Mouse (Mus musculus) frontal cortex, postnatal 25 days (tissue): ENCODE results near the gene Cd300a.

Experiments
- DNase-seq, 2 experiments: peaks; one replicate each; pipeline ENCODE4 v3.0.0; 2022; ENCODE audit warnings: low spot score in 2 of 2

Gene Cd300a

DNA sequence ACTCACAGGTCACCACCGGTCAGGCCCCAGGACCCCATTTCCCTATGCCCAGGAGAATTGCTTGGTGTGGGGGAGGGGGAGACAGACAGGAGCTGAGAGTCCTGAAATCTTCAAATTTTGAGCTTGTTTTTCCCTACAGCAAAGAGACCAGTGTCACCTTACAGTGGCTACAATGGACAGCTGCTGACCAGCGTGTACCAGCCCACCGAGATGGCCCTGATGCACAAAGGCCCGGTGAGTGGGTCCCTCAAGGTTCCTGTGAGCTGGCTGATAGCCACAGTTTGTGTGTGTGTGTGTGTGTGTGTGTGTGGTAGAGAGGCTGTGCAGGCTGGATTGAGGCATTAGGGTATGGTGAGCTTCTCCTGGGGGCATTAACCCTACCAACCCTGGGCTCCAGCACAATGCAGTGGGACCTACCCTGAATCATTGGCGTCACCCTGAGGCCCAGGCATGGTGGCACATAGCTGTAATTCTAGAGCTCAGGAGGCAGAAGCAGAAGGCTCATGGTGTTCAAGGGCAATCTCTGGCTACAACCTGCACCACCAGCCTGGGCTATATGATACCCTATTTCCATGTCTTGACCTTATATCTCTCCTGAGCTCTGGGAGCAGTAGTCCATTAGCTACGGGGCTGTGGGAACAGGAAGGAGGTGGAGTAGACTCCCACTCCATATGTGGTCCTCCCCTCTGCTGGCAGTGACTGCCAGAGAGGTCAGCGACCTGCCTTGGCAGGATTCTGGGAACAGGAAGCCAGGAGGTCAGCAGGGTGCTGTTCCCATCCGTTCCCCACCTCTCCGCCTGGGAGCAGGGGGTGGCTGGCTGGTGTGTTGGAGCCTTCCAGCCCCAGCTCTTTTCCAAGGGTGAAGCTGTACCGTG is 23.1 kb upstream of the Cd300a start:
- DNase-seq, result no peak

DNA sequence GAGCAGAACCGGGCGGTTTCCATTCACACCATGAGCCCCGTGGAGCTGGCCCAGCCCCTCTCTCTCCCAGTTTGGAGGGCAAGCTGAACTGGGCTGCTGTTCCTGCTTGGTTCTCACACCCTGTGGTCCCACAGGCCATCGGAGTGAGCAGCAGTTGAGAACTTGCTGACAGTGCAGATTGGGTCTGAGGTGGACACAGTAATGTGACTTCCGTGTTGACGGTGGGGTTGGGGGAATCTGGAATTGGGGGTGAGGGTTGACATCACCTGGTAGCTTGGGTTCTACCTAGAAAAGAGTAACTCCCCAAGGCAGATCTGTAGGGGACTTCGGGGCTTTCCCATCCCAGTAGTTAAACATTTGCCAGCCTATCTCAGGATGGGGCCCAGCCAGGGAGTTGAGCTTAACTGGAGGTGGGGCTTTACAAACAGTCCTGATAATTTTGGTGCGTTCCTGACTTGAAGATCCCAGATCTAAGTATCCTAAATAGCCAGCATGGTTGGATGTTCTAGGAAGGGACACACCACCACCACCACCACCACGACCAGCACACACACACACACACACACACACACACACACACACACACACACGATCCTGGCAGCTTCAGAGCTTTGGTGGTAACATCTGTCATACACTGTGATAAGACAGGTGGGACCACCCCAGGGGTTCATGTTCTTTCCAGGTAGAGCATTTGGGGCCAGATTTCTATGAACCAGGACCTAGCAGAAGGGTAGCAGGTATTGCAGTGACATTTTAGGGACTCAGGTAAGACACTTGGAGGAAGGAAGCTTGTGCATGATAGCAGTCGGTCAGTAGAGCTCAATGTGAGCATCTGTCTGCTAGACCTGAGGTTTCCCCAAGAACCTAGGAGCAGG is 22.2 kb upstream of the Cd300a start:
- no peak for DNase-seq

DNA sequence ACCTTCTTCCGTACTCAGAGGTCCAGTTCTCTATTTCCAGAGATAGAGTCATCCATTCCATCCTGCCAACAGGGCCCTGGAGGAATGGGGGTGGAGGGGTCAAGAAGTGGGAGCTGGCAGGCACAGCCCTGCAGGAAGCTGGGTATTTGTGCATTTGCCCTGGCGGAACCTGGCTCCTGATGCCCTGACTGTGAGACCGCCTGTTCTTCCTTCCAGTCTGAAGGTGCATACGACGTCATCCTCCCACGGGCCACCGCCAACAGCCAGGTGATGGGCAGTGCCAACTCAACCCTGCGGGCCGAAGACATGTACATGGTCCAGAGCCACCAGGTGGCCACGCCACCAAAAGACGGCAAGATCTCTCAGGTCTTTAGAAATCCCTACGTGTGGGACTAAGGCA is 21.6 kb upstream of the Cd300a start:
- no peak for DNase-seq

DNA sequence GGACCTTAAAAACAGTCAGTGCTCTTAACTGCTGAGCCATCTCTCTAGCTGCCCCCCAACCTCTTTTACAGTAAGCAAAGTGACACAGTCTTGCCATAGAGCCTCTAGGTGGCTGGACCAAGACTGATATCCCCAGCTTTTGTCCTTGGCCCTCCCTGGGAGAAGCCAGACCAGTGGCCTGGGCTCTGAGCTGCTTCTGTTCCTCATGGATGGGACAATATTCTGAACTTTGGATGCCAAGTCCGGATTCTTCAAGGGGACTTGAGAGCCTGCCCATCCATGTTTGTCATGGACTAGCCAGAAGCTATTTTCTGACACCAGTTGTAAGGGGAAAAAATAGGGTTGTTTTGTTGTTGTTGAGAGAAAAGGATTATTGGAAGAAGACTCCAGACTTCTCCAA is 20.1 kb upstream of the Cd300a start:
- no peak for DNase-seq

DNA sequence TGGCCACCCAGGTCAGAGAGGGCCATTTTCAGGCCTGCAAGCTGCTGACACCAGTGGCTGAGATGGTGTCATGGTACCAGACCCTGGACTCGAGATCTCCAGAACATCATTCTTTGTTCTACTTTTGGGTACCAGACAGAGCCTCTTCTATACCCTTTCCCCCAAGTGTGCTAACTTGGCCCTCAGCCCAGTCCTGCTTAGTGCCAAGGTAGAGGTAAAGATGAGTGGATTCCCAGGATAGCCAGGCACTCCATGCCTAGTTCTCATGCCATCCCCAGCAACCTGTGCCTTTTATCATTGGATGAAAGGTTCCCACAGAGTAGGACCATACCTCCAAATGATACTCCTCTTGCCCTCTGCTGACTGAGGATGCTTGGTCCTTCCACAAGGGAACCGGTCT is 18.3 kb upstream of the Cd300a start:
- no peak for DNase-seq

DNA sequence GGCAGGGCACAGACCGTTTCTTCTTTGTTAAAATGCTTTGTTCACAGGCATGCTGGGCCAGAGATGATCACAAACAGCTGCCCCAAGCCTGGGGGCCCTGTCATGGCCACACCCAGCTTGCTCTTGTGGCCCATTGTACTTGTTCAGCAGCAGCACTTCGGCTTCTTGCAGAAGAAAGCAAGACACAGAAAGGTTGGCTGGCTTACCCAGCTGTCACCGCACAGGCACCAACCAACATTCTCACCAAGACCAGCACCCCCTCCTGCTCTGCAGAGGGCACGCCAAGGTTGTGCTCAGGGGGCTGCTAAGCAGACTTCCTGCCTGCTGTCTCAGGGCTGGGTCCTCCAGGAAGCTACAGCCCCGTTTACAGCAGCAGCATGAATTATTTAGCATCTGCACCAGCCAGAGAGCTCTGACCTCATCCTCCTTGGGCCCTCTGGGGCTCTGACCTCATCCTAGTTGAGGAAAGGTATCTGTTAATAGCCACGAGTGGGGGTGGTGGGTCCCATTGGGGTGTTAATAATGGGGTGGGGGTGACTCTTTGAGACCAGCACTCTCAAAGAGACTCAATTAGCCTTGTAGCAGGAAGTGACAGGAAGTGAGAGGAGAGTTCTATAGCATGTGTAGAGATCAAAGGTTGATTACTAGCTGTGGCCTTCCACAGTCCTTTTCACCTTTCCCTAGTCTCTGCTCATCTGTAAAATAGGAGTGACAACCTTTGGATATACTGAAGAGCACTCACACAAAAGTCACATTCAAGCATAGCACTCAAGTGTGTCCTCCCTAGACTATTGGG is 16.6 kb upstream of the Cd300a start:
- no peak for DNase-seq

DNA sequence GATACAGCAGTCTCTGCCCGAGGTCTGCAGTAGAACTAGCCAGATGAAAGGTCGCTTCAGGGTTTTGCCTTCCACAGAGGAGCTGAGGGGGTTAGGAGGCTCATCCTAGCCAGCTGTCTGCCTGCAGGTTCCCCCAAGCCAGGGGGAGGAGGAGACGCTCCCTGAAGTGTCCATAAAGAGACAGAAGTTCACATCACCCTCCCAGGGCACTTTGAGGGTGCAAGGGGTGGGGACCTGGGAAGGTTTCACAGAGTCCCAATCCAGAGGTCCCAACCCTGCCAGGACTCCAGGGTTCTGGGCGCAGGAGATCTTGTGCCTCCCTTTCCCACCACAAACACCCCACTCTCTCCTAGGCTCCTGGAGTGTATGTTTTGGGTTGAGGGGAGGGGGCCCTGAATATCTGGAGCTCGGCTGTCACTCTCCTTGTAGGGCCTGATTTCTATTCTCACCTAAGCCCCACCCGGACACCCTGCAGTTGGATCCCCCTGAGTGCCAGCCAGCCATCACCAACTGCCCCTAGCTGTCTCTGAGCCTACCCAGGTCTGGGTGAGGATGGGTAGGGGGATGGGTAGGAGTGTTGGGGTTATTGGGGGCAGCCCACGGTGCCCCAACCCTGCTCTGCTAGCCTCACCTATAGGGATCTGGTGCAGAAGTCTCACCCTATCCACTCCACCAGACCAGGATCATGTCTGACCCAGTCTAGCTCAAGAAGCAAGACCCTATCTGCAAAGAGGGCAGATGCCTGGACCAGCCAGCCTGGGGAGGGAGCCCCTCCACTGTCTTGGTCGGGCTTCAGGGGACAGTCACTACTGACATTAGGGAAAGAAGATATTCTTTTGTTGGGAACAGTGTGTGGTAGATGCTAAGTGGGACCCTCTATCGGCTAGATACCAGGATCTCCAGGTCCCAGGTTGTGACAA is 15.4 kb upstream of the Cd300a start:
- no peak for DNase-seq

DNA sequence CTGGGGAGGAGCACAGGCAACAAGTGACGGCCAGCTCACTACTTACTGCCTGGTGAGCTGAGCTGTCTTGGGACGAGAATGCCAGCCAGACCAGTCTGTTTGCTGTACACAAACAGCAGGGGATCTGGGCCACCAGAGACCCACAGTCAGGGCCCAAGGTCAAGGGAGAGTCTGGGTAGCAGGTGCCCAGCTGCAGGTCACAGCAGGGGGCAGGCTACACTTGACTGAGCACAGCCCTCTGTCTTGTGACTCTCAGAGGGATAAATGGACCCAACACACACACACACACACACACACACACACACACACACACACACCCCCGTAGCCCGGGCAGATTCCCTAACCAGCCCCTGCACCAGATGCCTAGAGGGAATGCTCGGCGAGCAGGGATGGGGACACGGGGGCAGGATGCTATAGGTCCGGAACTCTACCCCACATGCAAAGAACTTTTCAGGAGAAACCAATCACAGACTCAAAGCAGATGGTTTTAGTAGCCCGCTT is 14.5 kb upstream of the Cd300a start:
- DNase-seq, result no peak

DNA sequence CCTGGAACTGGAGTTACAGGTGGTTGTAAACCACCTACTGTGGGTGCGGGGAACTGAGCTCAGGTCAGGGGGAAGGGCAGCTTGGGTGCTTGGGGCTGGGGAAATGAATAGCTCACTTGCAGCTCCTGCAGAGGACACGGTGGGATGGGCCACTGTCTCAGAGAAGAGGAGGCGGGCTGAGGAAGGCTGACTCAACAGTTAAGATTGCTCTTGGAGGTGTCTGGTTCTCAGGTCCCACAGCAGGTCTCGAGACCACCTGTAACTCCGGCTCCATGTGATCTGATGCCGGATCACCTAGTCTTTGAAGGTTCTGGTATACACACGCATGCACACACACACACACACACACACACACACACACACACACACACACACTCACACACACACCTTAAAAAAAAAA is 13.7 kb upstream of the Cd300a start:
- no peak for DNase-seq

DNA sequence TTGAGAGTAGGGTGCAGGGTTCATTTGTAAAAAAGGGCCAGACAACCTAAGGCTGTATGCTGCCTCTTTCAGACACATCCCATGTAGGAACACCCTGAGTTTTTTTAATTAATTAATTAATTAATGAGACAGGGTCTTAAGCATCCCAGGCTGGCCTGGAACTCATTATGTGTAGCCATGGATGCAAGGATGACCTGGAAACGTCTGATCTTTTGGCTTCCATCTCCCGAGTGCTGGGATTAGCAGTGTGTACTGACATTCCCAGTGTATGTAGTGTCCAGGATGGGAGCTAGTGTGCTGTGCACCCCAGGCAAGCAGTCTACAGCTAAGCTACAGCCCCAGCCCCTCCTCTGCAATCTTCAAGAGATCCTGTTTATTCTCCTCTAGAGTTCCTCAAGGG is 13.2 kb upstream of the Cd300a start:
- no peak for DNase-seq

DNA sequence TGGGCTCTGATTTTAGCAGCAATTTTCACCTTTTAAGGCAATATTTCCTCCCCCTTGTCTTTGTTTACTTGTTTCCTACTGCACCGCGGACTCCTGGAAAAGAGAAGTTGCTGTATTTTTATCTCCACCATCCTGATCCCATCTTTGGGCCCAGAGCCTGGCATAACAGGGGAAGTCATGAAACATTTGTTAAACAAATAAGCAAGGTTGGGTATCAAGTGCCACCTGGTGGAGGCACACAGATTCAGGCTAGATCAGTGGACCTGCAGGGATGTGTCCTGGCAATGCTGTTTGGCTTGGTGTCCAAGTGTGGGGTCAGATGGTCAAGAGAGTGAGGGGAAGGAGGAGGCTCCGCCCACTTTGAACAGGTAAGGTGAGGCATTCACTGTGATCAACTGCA is 12.7 kb upstream of the Cd300a start:
- DNase-seq, result peak in 1 of 2 experiments; percentile 41

DNA sequence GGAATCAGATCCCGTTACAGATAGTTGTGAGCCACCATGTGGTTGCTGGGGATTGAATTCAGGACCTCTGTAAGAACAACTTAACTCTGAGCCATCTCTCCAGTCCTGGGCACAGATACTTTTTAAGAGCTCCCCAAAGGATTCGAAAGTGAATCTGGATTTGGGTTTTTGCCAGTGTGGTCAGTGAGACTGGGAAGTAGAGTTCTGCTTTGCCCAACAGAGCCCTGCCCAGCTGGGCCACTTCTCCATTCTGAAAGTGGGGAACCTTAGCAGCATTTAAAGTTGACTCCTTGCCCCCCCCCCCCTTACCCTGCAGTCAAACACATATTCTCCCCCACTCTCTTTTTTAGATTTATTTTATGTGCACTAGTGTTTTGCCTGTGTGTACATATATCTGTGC is 10.2 kb upstream of the Cd300a start:
- DNase-seq, result no peak

DNA sequence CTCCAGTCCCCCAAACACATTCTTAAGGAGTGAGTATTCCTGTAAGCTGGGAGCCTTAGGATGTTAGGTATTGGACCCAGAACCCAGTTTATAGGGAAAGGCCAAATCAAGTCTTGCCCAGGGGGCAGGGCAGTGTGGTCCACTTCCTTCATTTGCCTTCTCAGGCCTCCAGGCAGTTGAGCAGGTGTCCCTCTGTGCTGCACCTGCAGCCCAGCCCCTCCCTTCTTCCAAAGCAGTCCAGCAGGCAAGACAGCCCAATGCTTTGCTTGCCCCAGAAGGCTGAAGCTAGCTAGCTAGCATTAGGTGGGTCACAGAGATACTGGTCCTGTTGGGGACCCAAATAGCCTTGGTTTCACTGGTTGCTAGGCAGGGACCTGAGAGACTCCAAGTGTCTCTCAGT is 9.7 kb upstream of the Cd300a start:
- no peak for DNase-seq

DNA sequence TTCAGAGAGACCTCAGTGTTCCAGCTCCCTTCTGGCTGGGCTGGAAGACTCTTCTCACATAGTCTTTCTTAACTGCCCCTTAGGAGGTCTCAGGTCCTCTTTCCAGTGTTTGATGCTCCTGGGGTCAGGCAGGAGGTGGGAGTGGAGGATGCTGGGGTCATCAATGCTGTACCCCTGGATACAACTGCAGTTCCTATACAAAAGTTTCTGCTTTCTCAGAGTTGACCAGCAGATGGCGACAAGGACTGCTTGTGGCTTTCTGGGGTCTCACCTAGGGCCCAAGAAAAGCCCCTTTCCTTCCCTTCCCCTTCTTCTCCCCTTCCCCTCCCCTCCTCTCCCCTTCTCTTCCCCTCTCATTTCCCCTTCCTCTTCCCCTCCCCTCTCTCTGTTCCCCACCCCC is 9.3 kb upstream of the Cd300a start:
- no peak for DNase-seq

DNA sequence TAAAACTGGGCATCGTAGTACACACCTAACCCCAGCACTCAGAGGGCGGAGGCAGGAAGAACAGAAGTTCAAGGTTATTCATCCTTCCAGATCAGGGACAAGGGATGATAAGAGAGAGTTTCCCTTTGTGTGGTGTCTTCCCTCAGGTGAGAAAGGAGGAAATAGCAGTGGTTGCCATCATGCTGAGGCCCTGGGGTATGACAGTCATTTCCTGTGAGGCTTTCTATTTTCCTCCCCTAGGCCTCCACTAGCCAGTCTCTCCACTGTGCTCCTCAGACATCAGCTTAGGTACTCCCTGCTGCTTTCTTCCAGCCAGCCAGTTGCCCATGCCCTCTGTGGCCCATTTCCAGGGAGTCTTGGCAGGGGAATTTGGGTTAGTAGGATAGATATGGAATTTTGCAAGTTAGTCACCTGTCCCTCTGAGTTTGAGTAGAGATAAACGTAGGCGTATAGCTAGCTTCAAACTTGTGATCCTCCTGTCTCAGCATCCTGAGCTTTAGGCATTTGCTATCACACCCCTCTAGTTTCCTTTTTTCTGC is 6.5 kb upstream of the Cd300a start:
- no peak for DNase-seq

DNA sequence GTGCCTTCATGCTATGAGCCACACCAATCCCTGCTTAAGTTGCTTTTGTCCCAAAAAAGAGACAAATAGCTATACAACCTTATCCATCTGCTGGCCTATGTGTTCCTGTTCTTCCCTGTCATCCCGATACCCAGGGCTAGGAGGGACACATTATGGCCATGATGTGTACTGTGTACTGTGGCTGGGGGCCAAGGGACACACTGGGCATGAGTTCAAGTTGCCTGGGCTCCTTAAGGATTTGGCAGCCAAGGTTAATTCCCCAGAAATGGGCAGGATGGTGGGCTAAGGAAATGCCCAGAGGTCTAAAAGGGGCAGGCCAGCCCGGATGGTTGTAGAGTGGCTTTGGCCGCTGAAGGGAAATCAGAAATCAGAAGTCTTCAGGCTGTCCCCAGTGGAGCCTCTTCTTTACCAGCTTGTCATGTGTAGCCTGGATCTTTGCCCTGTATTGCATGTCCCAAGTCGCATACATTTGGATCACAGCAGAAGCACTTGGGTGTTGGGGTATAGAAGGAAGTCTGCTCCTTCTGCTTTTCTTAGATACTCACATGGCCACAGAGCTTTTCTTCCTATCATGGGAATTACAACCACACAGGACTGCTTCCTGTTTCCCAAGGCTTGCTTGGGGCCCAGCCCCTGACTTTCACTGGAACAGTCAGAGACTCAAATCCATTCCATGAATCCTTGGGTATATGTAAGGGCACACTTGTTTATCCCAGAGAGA is 5.3 kb upstream of the Cd300a start:
- DNase-seq, result no peak

DNA sequence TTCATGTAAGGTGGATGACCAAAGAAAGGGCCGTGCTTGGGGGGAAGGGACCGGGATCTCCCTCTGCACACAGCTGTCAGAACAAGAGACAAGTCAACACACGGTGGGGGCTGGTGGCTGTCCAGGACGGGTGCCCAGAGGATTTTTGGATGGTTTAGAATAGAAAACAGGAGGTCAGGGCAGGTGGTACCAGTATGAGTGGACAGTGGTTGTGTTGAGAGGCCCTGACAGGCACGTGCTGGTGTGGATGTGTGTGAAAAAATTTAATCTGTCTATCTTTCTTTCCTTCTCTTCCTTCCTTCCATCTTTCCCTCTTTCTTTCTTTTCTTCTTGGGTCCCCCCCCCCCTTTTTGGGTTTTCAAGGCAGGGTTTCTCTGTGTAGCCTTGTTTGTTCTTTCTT is 701 bp downstream of the Cd300a start:
- no peak for DNase-seq

DNA sequence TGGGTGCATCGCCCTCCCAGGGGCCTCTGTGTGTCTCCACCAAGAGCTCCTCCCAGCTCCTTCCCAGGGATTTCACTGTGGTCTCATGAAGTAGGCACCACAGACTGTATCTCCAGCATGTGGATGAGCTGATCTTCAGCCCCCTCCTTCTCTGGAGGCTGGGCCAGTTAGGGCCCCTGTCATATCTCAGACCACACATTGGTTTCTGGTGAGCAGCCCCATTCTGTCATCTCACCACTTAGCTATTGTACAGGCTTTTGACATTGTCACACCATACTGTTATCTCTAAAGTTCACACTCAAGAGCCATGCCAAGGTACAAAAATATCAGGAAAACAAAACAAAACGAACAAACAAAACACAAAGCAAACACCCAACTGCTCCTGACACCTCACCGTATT is 6.2 kb downstream of the Cd300a start:
- no peak for DNase-seq

DNA sequence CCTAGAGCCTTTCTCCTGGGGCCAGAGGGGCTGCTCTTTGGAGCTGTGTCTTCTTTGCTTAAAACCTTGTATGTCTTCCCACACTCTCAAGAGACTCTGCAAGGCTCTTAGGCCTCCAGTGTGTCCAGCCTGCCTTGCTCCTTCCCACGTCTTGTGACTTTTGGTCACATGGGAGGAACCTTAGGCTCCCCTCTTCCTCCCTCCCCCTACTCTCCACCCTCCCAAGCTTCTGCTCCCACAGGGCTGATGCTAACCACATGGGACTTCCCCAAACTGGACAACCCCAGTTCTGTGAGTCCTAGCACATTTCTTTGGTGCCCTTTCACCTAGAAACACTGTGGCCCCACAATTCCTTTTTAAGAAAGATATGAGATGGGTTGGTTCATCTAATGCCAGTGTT is 8.2 kb downstream of the Cd300a start:
- DNase-seq, result no peak

DNA sequence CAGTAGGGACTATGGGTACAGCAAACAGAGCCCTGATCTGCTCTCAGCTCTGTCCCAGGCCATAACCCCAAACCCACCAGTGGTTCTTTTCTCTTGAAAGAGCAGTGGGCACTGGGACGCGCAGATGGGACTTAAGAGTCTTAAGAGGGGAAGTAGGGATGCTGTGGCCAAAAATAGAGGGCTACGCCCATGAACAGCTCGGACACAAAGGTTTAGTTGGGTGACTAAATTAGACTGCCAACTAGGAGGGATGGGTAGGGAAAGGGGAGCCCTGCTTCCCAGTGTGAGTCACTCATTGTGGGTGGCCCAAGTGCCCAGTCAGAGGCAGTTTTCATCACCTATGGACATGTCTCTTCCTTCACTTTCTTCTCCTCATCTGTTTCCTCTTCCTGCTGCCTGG is 13.4 kb downstream of the Cd300a start:
- no peak for DNase-seq
